7 mouse cellular contexts compared by ENCODE assay signal in genomic region chr13:52928392-52928791, GRCm38 (mm10). TPM values are rescaled to one million over a fixed set of nuclear protein-coding genes. Genes with fewer than 3 reads are reported as not detected.
DNase-seq lines count a peak whose midpoint lies in the region; ATAC-seq lines count a peak whose summit lies in the region.

No protein-coding gene starts in this region.

- no peak for ATAC-seq in hindbrain, embryonic 13.5 days (ENCODE audit: low FRiP score)
- no peak for ATAC-seq in midbrain, embryonic 13.5 days

- H3K36me3 ChIP-seq in hindbrain, embryonic 13.5 days, result no peaks in the 10 kb centered on the region
- no peaks in the 10 kb centered on the region for H3K36me3 ChIP-seq in midbrain, embryonic 13.5 days

- 0 out of 2 replicates have a peak overlapping the region, but pooled peaks have one; percentile 92 for H3K27ac ChIP-seq in hindbrain, embryonic 13.5 days
- peak overlapping the region; percentile 88; the same call in 1 of the 2 replicates for H3K27ac ChIP-seq in midbrain, embryonic 13.5 days

- intact Hi-C loops in left cerebral cortex, postnatal 36 days (cut with DNase I), result loop anchor here (2.0 to 5.0 kb wide), 3 partner anchors 52 to 216 kb away; partner anchors contain the start of gene Nfil3
- intact Hi-C loops in left cerebral cortex, postnatal 4 days (cut with DNase I), result no loop called here

- H3K9me3 ChIP-seq in hindbrain, embryonic 13.5 days, result no peaks in the 10 kb centered on the region
- H3K9me3 ChIP-seq in midbrain, embryonic 13.5 days, result no peaks in the 10 kb centered on the region

- WGBS in hindbrain, embryonic 13.5 days, result 70% methylated on average over 9 of the region's 9 CpGs
- 71% methylated on average over 9 of the region's 9 CpGs for WGBS in midbrain, embryonic 13.5 days

- DNase-seq in left cerebral cortex, postnatal 36 days (ENCODE audit: low spot score in 2 of 2), result peak; percentile 23 to 29
- no peak for DNase-seq in left cerebral cortex, postnatal 4 days
- DNase-seq in c-Kit-positive CD71-positive TER-119-positive erythroid progenitor cells, embryonic 14.5 days (ENCODE audit: low spot score), result peak; percentile 9
- DNase-seq in urinary bladder, postnatal 10 days (ENCODE audit: low spot score), result no peak
- DNase-seq in ovary, postnatal 10 days (ENCODE audit: low spot score), result no peak

- peak overlapping the region; percentile 83 for H3K4me3 ChIP-seq in hindbrain, embryonic 13.5 days
- peak overlapping the region; percentile 86 for H3K4me3 ChIP-seq in midbrain, embryonic 13.5 days (replicated peaks)

- H3K9ac ChIP-seq in hindbrain, embryonic 13.5 days, result peak overlapping the region; percentile 85
- H3K9ac ChIP-seq in midbrain, embryonic 13.5 days (replicated peaks), result peak overlapping the region; percentile 81; the same call in 1 of the 2 replicates

- no peaks in the 10 kb centered on the region for H3K27me3 ChIP-seq in hindbrain, embryonic 13.5 days
- H3K27me3 ChIP-seq in midbrain, embryonic 13.5 days, result peaks cover 4% of the 10 kb centered on the region; the same call in 1 of the 2 replicates

- H3K4me1 ChIP-seq in hindbrain, embryonic 13.5 days (replicated peaks), result peaks cover 28% of the 10 kb centered on the region
- H3K4me1 ChIP-seq in midbrain, embryonic 13.5 days (replicated peaks), result peaks cover 24% of the 10 kb centered on the region

- peak overlapping the region; percentile 58 for H3K4me2 ChIP-seq in hindbrain, embryonic 13.5 days
- peak overlapping the region; percentile 64 for H3K4me2 ChIP-seq in midbrain, embryonic 13.5 days (replicated peaks)

RNA-seq across cellular contexts. Expression of gene Auh, which starts 1.1 kb away (rescaled TPM):
- total RNA-seq in left cerebral cortex, postnatal 36 days (2021), result 100 to 1,000 TPM in 1 of 2 experiments, 10 to 100 TPM in 1; 94.7 to 102 TPM
- total RNA-seq in left cerebral cortex, postnatal 4 days (2021), result 10 to 100 TPM; 50.7 to 53.7 TPM
- 61.8 and 64.6 TPM in 2 replicates for polyA plus RNA-seq in hindbrain, embryonic 13.5 days (2015; fragmentation: Nextera tagmentation; extraction: Ambion mirVana)
- 57.1 and 58.4 TPM in 2 replicates for polyA plus RNA-seq in midbrain, embryonic 13.5 days (2015; fragmentation: Nextera tagmentation; extraction: Ambion mirVana)

RNA-seq across cellular contexts. Expression of gene Nfil3, which starts 52.5 kb away (rescaled TPM):
- 10 to 100 TPM; 13.3 to 15.5 TPM for total RNA-seq in left cerebral cortex, postnatal 36 days (2021)
- total RNA-seq in left cerebral cortex, postnatal 4 days (2021), result 10 to 100 TPM; 33.6 to 35.5 TPM
- polyA plus RNA-seq in hindbrain, embryonic 13.5 days (2015; fragmentation: Nextera tagmentation; extraction: Ambion mirVana), result 52.9 and 55.6 TPM in 2 replicates
- 40.5 and 41.3 TPM in 2 replicates for polyA plus RNA-seq in midbrain, embryonic 13.5 days (2015; fragmentation: Nextera tagmentation; extraction: Ambion mirVana)

Comparison
In these comparisons a context has a peak if more than half of its experiments do, and no peak if none do; other contexts are left out.
1. DNase-seq: peak in left cerebral cortex, postnatal 36 days (2 of 2) and c-Kit-positive CD71-positive TER-119-positive erythroid progenitor cells, embryonic 14.5 days (single experiment); none in left cerebral cortex, postnatal 4 days (single experiment), urinary bladder, postnatal 10 days (single experiment) and ovary, postnatal 10 days (single experiment).